Mouse (Mus musculus): ENCODE measurements around the gene Fam120c. TPM values are rescaled to one million over a fixed set of nuclear protein-coding genes. Genes with fewer than 3 reads are reported as not detected.

Fam120c gene
- polyA plus RNA-seq, 1 experiment: 3.0 TPM

- H3K27me3 ChIP-seq (ENCODE audit: control insufficient read depth, insufficient read depth, insufficient read length): no peaks in the 10 kb centered on the region
- no peak for TF ChIP-seq MYOG (IDR thresholded peaks at IDR 0.05; ENCODE audit: control insufficient read depth in 1 of 3, insufficient read depth in 1 of 3, insufficient read length in 2 of 3, low read depth in 2 of 3)
- no peak for TF ChIP-seq MYOD1 (IDR thresholded peaks at IDR 0.05; ENCODE audit: control insufficient read depth in 1 of 3, insufficient read length in 2 of 3, low read depth in 2 of 3)
- TF ChIP-seq POLR2A (IDR thresholded peaks at IDR 0.05; ENCODE audit: insufficient read length, low read depth): no peak
- TF ChIP-seq USF1 (IDR thresholded peaks at IDR 0.05; ENCODE audit: low read depth): no peak
- no peak for TF ChIP-seq CEBPB (IDR thresholded peaks at IDR 0.05; ENCODE audit: insufficient read depth, poor library complexity, severe bottlenecking)
- TF ChIP-seq TCF3 (IDR thresholded peaks at IDR 0.05; ENCODE audit: insufficient read length, low read depth): no peak
- no peak for TF ChIP-seq E2F4 (IDR thresholded peaks at IDR 0.05; ENCODE audit: insufficient read depth)
- no peak for TF ChIP-seq TCF12 (IDR thresholded peaks at IDR 0.05; ENCODE audit: insufficient read depth, poor library complexity, severe bottlenecking)
- TF ChIP-seq POLR2AphosphoS2 (IDR thresholded peaks at IDR 0.05; ENCODE audit: insufficient read length, low read depth): no peak
- TF ChIP-seq MAX (IDR thresholded peaks at IDR 0.05; ENCODE audit: low read depth): no peak
- no peak overlapping the region for H3K4me3 ChIP-seq
- H3ac ChIP-seq (ENCODE audit: control insufficient read depth, insufficient read length): no peak overlapping the region
- H3K4me2 ChIP-seq (ENCODE audit: low read depth): no peak overlapping the region
- no peaks in the 10 kb centered on the region for H3K79me2 ChIP-seq (ENCODE audit: control insufficient read depth, insufficient read depth)
- no peaks in the 10 kb centered on the region for H3K36me3 ChIP-seq (ENCODE audit: control insufficient read depth, insufficient read depth)
These were observed 174.2 kb downstream of the Fam120c start for GRCm38 (mm10) chrX:151518181-151518580.

GRCm38 (mm10) chrX:151520127-151520457 is 176.1 kb downstream of the Fam120c start:
- no peak for TF ChIP-seq USF1 (IDR thresholded peaks at IDR 0.05; ENCODE audit: low read depth)
- TF ChIP-seq E2F4 (IDR thresholded peaks at IDR 0.05; ENCODE audit: insufficient read depth): no peak
- TF ChIP-seq TCF3 (IDR thresholded peaks at IDR 0.05; ENCODE audit: insufficient read length, low read depth): no peak
- TF ChIP-seq REST (IDR thresholded peaks at IDR 0.05; ENCODE audit: insufficient read depth, insufficient read length): no peak
- Histone ChIP-seq H3K4me2 (ENCODE audit: low read depth) (peak overlapping the region; percentile 65), H3K4me3 (peak overlapping the region; percentile 71), H3K79me2 (ENCODE audit: control insufficient read depth, insufficient read depth) (no peaks in the 10 kb centered on the region), H3K36me3 (ENCODE audit: control insufficient read depth, insufficient read depth) (no peaks in the 10 kb centered on the region), H3ac (ENCODE audit: control insufficient read depth, insufficient read length) (no peak overlapping the region), H3K27me3 (ENCODE audit: control insufficient read depth, insufficient read depth, insufficient read length) (no peaks in the 10 kb centered on the region)

GRCm38 (mm10) chrX:151520458-151521322 is 176.7 kb downstream of the Fam120c start, which contains the start of gene Phf8:
Phf8 (plus strand) TSS chrX:151520672.
- H3ac ChIP-seq (ENCODE audit: control insufficient read depth, insufficient read length): peak within 1 kb of the TSS; percentile 35
- H3K4me2 ChIP-seq (ENCODE audit: low read depth): peak within 1 kb of the TSS; percentile 70
- H3K36me3 ChIP-seq (ENCODE audit: control insufficient read depth, insufficient read depth): no peaks in the 10 kb centered on the region
- H3K27me3 ChIP-seq (ENCODE audit: control insufficient read depth, insufficient read depth, insufficient read length): no peaks in the 10 kb centered on the region
- H3K4me3 ChIP-seq: peak within 1 kb of the TSS; percentile 71
- TF ChIP-seq POLR2AphosphoS2 (IDR thresholded peaks at IDR 0.05; ENCODE audit: insufficient read length, low read depth) (peak; percentile 68), TCF3 (IDR thresholded peaks at IDR 0.05; ENCODE audit: insufficient read length, low read depth) (no peak), POLR2A (IDR thresholded peaks at IDR 0.05; ENCODE audit: insufficient read length, low read depth) (peak; percentile 87), MYOG (IDR thresholded peaks at IDR 0.05; ENCODE audit: control insufficient read depth in 1 of 3, insufficient read depth in 1 of 3, insufficient read length in 2 of 3, low read depth in 2 of 3) (no peak), REST (IDR thresholded peaks at IDR 0.05; ENCODE audit: insufficient read depth, insufficient read length) (no peak), SRF (IDR thresholded peaks at IDR 0.05; ENCODE audit: control insufficient read depth, insufficient read length, low read depth) (no peak)
- no peaks in the 10 kb centered on the region for H3K79me2 ChIP-seq (ENCODE audit: control insufficient read depth, insufficient read depth)

Other genes with a start within 250 kb of the Fam120c start
- 13.7 TPM for gene Tsr2, start 247.6 kb upstream of the Fam120c start, polyA plus RNA-seq (2012; fragmentation: generic; extraction: Trizol)
- gene Wnk3, start 146.1 kb upstream of the Fam120c start, polyA plus RNA-seq (2012; fragmentation: generic; extraction: Trizol): 0.05 TPM
- 7.2 TPM for gene Phf8, start 176.5 kb downstream of the Fam120c start, polyA plus RNA-seq (2012; fragmentation: generic; extraction: Trizol)